Mouse (Mus musculus): ENCODE data around the gene Zdhhc24. TPM values are rescaled to one million over a fixed set of nuclear protein-coding genes. Genes with fewer than 3 reads are reported as not detected.

Zdhhc24 gene
- total RNA-seq, 1 experiment from 2014 or later, result 17.4 TPM

- ATAC-seq (replicated peaks in 1 of 2; ENCODE audit: insufficient read depth in 1 of 2, low FRiP score in 2 of 2, low TSS enrichment in 1 of 2, low read depth in 1 of 2, poor library complexity in 2 of 2, severe bottlenecking in 2 of 2), result no peak
These were observed 46.8 kb downstream of the Zdhhc24 start for GRCm38 (mm10) chr19:4925121-4925860.

GRCm38 (mm10) chr19:4927904-4928531, 49.5 kb downstream of the Zdhhc24 start, which contains the start of gene Dpp3:
Dpp3 (minus strand) TSS chr19:4928287.
- ATAC-seq (replicated peaks in 1 of 2; ENCODE audit: insufficient read depth in 1 of 2, low FRiP score in 2 of 2, low TSS enrichment in 1 of 2, low read depth in 1 of 2, poor library complexity in 2 of 2, severe bottlenecking in 2 of 2), result peak; percentile 99 to 100

- no peak for ATAC-seq (replicated peaks in 1 of 2; ENCODE audit: insufficient read depth in 1 of 2, low FRiP score in 2 of 2, low TSS enrichment in 1 of 2, low read depth in 1 of 2, poor library complexity in 2 of 2, severe bottlenecking in 2 of 2)
These were observed 50.3 kb downstream of the Zdhhc24 start for GRCm38 (mm10) chr19:4928781-4929180.

Other genes with a start within 250 kb of the Zdhhc24 start
- 0.56 and 6.6 TPM in 2 replicates for gene Gm960, start 180.0 kb upstream of the Zdhhc24 start, total RNA-seq (2017)
- 0.20 and 1.1 TPM in 2 replicates for gene Sptbn2, start 167.5 kb upstream of the Zdhhc24 start, total RNA-seq (2017)
- 28.8 and 29.5 TPM in 2 replicates for gene Rbm4b, start 122.2 kb upstream of the Zdhhc24 start, total RNA-seq (2017)
- gene Rbm4, start 84.8 kb upstream of the Zdhhc24 start, total RNA-seq (2017), result 75.7 and 127 TPM in 2 replicates
- gene Gm21992, start 67.1 kb upstream of the Zdhhc24 start, total RNA-seq (2017), result 41.8 and 81.7 TPM in 2 replicates
- 16.8 and 17.4 TPM in 2 replicates for gene Rbm14, start 67.0 kb upstream of the Zdhhc24 start, total RNA-seq (2017)
- 24.1 and 24.7 TPM in 2 replicates for gene Ccs, start 39.3 kb upstream of the Zdhhc24 start, total RNA-seq (2017)
- gene Ccdc87, start 39.3 kb upstream of the Zdhhc24 start, total RNA-seq (2017), result not detected in 2 replicates
- gene Ctsf, start 23.5 kb upstream of the Zdhhc24 start, total RNA-seq (2017), result 18.9 and 29.8 TPM in 2 replicates
- 0.06 and 0.20 TPM in 2 replicates for gene Actn3, start 759 bp upstream of the Zdhhc24 start, total RNA-seq (2017)
- gene Bbs1, start 28.0 kb downstream of the Zdhhc24 start, total RNA-seq (2017), result 2.3 and 3.2 TPM in 2 replicates
- 37.6 and 41.1 TPM in 2 replicates for gene Dpp3, start 49.6 kb downstream of the Zdhhc24 start, total RNA-seq (2017)
- 0.10 TPM in 1 of 2 replicates, not detected in the other for gene Peli3, start 64.5 kb downstream of the Zdhhc24 start, total RNA-seq (2017)
- gene Mrpl11, start 83.5 kb downstream of the Zdhhc24 start, total RNA-seq (2017), result 50.0 and 71.5 TPM in 2 replicates
- not detected in 2 replicates for gene Npas4, start 111.6 kb downstream of the Zdhhc24 start, total RNA-seq (2017)
- 2.3 and 5.3 TPM in 2 replicates for gene Slc29a2, start 145.2 kb downstream of the Zdhhc24 start, total RNA-seq (2017)
- not detected in 2 replicates for gene B4gat1, start 160.2 kb downstream of the Zdhhc24 start, total RNA-seq (2017)
- 7.3 and 8.4 TPM in 2 replicates for gene AC124502.3, start 160.2 kb downstream of the Zdhhc24 start, total RNA-seq (2017)
- 23.3 and 29.5 TPM in 2 replicates for gene Brms1, start 162.7 kb downstream of the Zdhhc24 start, total RNA-seq (2017)
- 0.69 TPM in 1 of 2 replicates, not detected in the other for gene Rin1, start 171.8 kb downstream of the Zdhhc24 start, total RNA-seq (2017)
- 0.31 and 0.74 TPM in 2 replicates for gene Cd248, start 189.4 kb downstream of the Zdhhc24 start, total RNA-seq (2017)
- gene Tmem151a, start 206.9 kb downstream of the Zdhhc24 start, total RNA-seq (2017), result not detected in 2 replicates
- 8.2 and 12.9 TPM in 2 replicates for gene Yif1a, start 209.9 kb downstream of the Zdhhc24 start, total RNA-seq (2017)
- gene Cnih2, start 219.9 kb downstream of the Zdhhc24 start, total RNA-seq (2017), result 0.35 TPM in 1 of 2 replicates, not detected in the other
- 70.4 and 70.9 TPM in 2 replicates for gene Rab1b, start 228.4 kb downstream of the Zdhhc24 start, total RNA-seq (2017)
- 9.8 and 10.1 TPM in 2 replicates for gene Klc2, start 239.9 kb downstream of the Zdhhc24 start, total RNA-seq (2017)